Comparison of ENCODE assay signal across 16 mouse cellular contexts in the genomic region with DNA sequence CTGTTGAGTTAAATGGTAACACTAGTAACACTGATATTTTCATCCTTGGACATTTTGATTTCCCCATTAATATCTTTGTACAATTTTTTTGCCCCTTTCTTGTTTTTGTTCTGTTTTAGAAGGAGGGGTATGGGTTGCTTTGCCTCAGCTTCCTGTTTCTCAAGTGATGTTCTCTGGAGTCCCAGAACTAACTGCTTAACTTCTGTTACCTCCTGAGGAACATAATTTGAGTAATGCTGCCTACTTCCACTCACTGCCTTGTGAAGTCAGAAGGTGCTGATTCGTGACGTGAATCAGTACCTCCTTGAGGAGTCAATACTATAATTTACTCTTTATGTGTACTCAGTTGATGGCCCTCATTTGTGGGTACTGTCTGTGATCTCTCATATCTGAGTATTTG.
"Had no signal": no experiment of that assay in that cellular context is flagged by ENCODE, and none has a peak within 500 bp of the region (broad histone marks: within the 10 kb centered on the region; RNA-seq: fewer than 3 reads in every experiment).

No protein-coding gene starts in this region.

- ATAC-seq: hindbrain, embryonic 16.5 days; inflammation-experienced regulatory T-cells, adult 6 months; intestine, embryonic 15.5 days; intestine, postnatal 0 days; liver, embryonic 12.5 days had no signal

- DNase-seq: gastrocnemius, postnatal 14 days; gastrocnemius, postnatal 36 days; heart, adult 18-20 months; heart, postnatal 10 days; heart, postnatal 4 days; kidney, adult 18-20 months; kidney, adult 8-10 months; kidney, postnatal 10 days; kidney, postnatal 25 days; layer of hippocampus, adult 9-11 months; left cerebral cortex, postnatal 4 days had no signal
